ENCODE assay signal across 8 mouse cellular contexts in genomic region chr10:7159061-7159511, GRCm38 (mm10). TPM values are rescaled to one million over a fixed set of nuclear protein-coding genes. Genes with fewer than 3 reads are reported as not detected.
DNase-seq lines count a peak whose midpoint lies in the region; ATAC-seq and TF ChIP-seq lines count a peak whose summit lies in the region.

No protein-coding gene starts in this region.

- H3K9me3 ChIP-seq in heart, postnatal 0 days (replicated peaks; ENCODE audit: control insufficient read depth, low read length) = no peaks in the 10 kb centered on the region
- no peaks in the 10 kb centered on the region for H3K9me3 ChIP-seq in lung, embryonic 16.5 days (ENCODE audit: control insufficient read depth, low read length)

- H3K27me3 ChIP-seq in heart, adult 2 months (ENCODE audit: control insufficient read depth, insufficient read depth, low read length) = no peaks in the 10 kb centered on the region
- no peaks in the 10 kb centered on the region for H3K27me3 ChIP-seq in heart, postnatal 0 days (ENCODE audit: control insufficient read depth, insufficient read depth, low read length)
- H3K27me3 ChIP-seq in lung, embryonic 16.5 days (ENCODE audit: control insufficient read depth, insufficient read depth, low read depth, low read length) = no peaks in the 10 kb centered on the region

- TF ChIP-seq POLR2A in heart, adult 2 months (IDR thresholded peaks at IDR 0.05; ENCODE audit: insufficient read depth, low read depth, low read length) = no peak

- WGBS in heart, adult 2 months = 23% methylated on average over 7 of the region's 7 CpGs
- 21% methylated on average over 7 of the region's 7 CpGs for WGBS in heart, postnatal 0 days
- WGBS in large intestine, adult 2 months = 7% methylated on average over 7 of the region's 7 CpGs
- 14% methylated on average over 7 of the region's 7 CpGs for WGBS in lung, embryonic 16.5 days

- peak overlapping the region; percentile 47 for H3K4me2 ChIP-seq in heart, postnatal 0 days (ENCODE audit: low read depth, low read length)
- H3K4me2 ChIP-seq in lung, embryonic 16.5 days (ENCODE audit: low read depth, low read length) = peak overlapping the region; percentile 44

- H3K27ac ChIP-seq in heart, adult 2 months = peak overlapping the region; percentile 59
- peak overlapping the region; percentile 76 for H3K27ac ChIP-seq in heart, postnatal 0 days (ENCODE audit: low read depth)
- peak overlapping the region; percentile 89 for H3K27ac ChIP-seq in lung, embryonic 16.5 days (ENCODE audit: low read length)

- peak; percentile 66 for ATAC-seq in heart, postnatal 0 days (ENCODE audit: insufficient read depth, low read depth)
- ATAC-seq in lung, embryonic 16.5 days (ENCODE audit: low read depth) = peak; percentile 82
- ATAC-seq in megakaryocyte progenitor cell, adult 5-6 weeks (replicated peaks; ENCODE audit: poor library complexity) = no peak
- ATAC-seq in megakaryocyte, adult 5-6 weeks (ENCODE audit: poor library complexity, severe bottlenecking) = no peak

- H3K9ac ChIP-seq in heart, adult 2 months (ENCODE audit: low read depth, low read length) = no peak overlapping the region
- no peak overlapping the region for H3K9ac ChIP-seq in heart, postnatal 0 days (replicated peaks; ENCODE audit: low read depth, low read length)
- no peak overlapping the region for H3K9ac ChIP-seq in lung, embryonic 16.5 days (ENCODE audit: low read length)

- H3K4me3 ChIP-seq in heart, adult 2 months = no peak overlapping the region; the same call in 1 of the 2 replicates
- peak overlapping the region; percentile 20 for H3K4me3 ChIP-seq in heart, postnatal 0 days (ENCODE audit: low read depth, low read length)
- peak overlapping the region; percentile 12; the same call in 1 of the 2 replicates for H3K4me3 ChIP-seq in lung, embryonic 16.5 days (ENCODE audit: low read length)

- H3K4me1 ChIP-seq in heart, adult 2 months (ENCODE audit: control insufficient read depth, insufficient read depth, low read length) = peaks cover 9% of the 10 kb centered on the region
- peaks cover 18% of the 10 kb centered on the region; the same call in 1 of the 2 replicates for H3K4me1 ChIP-seq in heart, postnatal 0 days (ENCODE audit: control insufficient read depth, insufficient read depth)
- peaks cover 16% of the 10 kb centered on the region for H3K4me1 ChIP-seq in lung, embryonic 16.5 days (replicated peaks; ENCODE audit: control insufficient read depth, insufficient read depth, low read length)

- intact Hi-C loops in heart, adult 2 months (cut with DNase I) = loop anchor here (5.0 kb wide), 1 partner anchor 53 kb away; the partner anchor contains the start of gene Cnksr3
- intact Hi-C loops in heart, postnatal 14 days (cut with DNase I) = no loop called here

- H3K79me2 ChIP-seq in heart, adult 2 months (replicated peaks; ENCODE audit: control insufficient read depth, insufficient read depth, low read length) = 0 out of 2 replicates have a peak, but pooled peaks cover 1% of the 10 kb centered on the region

- DNase-seq in heart, adult 2 months = no peak
- no peak for DNase-seq in heart, postnatal 14 days
- DNase-seq in cerebellum, postnatal 25 days = peak; percentile 55 to 57
- peak; percentile 70 for DNase-seq in heart, postnatal 0 days (ENCODE audit: low spot score)
- DNase-seq in large intestine, adult 2 months (ENCODE audit: low read depth, low spot score) = peak; percentile 73

- no peak for TF ChIP-seq CTCF in heart, adult 2 months (IDR thresholded peaks at IDR 0.05)
- no peak for TF ChIP-seq CTCF in heart, postnatal 0 days (IDR thresholded peaks at IDR 0.05; ENCODE audit: low read depth)

- TF ChIP-seq EP300 in heart, adult 2 months (IDR thresholded peaks at IDR 0.05; ENCODE audit: insufficient read depth, low read depth, low read length) = no peak
- no peak for TF ChIP-seq EP300 in heart, postnatal 0 days (IDR thresholded peaks at IDR 0.05; ENCODE audit: low read depth)

- H3K36me3 ChIP-seq in heart, adult 2 months (ENCODE audit: control insufficient read depth, insufficient read depth, low read length) = no peaks in the 10 kb centered on the region; the same call in 1 of the 2 replicates
- H3K36me3 ChIP-seq in heart, postnatal 0 days (replicated peaks; ENCODE audit: control insufficient read depth, insufficient read depth, low read length) = 0 out of 2 replicates have a peak, but pooled peaks cover 5% of the 10 kb centered on the region
- H3K36me3 ChIP-seq in lung, embryonic 16.5 days (ENCODE audit: control insufficient read depth, insufficient read depth, low read length) = no peaks in the 10 kb centered on the region

RNA-seq across cellular contexts. Expression of gene Cnksr3, which starts 53.0 kb away (rescaled TPM):
- total RNA-seq in heart, adult 2 months (2021) = 10 to 100 TPM; 22.2 to 28.3 TPM
- polyA plus RNA-seq in heart, adult 2 months (2012; rRNA removed) = 9.3 and 10.4 TPM in 2 replicates
- total RNA-seq in heart, postnatal 14 days (2021) = 10 to 100 TPM; 21.9 to 22.5 TPM
- total RNA-seq in heart, postnatal 0 days (2014; rRNA removed; ENCODE audit: low replicate concordance) = 16.6 and 18.2 TPM in 2 replicates
- 7.8 and 8.1 TPM in 2 replicates for polyA plus RNA-seq in heart, postnatal 0 days (2015; fragmentation: Nextera tagmentation; extraction: Ambion mirVana)
- 7.6 and 12.0 TPM in 2 replicates for polyA plus RNA-seq in large intestine, adult 2 months (2012; rRNA removed)
- polyA plus RNA-seq in lung, embryonic 16.5 days (2015; fragmentation: Nextera tagmentation; extraction: Ambion mirVana) = 10.1 and 11.0 TPM in 2 replicates
- 6.5 and 9.8 TPM in 2 replicates for total RNA-seq in megakaryocyte progenitor cell, adult 5-6 weeks (2015)
- total RNA-seq in megakaryocyte progenitor cell, adult 5-6 weeks (2017) = 4.9 and 5.1 TPM in 2 replicates
- total RNA-seq in megakaryocyte, adult 5-6 weeks (2015) = 5.6 and 7.9 TPM in 2 replicates
- total RNA-seq in megakaryocyte, adult 5-6 weeks (2017) = 3.6 and 3.7 TPM in 2 replicates

Comparison
In these comparisons a context has a peak if more than half of its experiments do, and no peak if none do; other contexts are left out.
1. DNase-seq: peak in cerebellum, postnatal 25 days (2 of 2), heart, postnatal 0 days (single experiment) and large intestine, adult 2 months (single experiment); none in heart, adult 2 months (0 of 2) and heart, postnatal 14 days (0 of 2).
2. ATAC-seq: peak in heart, postnatal 0 days (single experiment) and lung, embryonic 16.5 days (single experiment); none in megakaryocyte progenitor cell, adult 5-6 weeks (single experiment) and megakaryocyte, adult 5-6 weeks (single experiment).
3. Peak in every context shown above with its lines, with median percentiles within 50 percentile points of each other: H3K27ac ChIP-seq.